In the genomic region with DNA sequence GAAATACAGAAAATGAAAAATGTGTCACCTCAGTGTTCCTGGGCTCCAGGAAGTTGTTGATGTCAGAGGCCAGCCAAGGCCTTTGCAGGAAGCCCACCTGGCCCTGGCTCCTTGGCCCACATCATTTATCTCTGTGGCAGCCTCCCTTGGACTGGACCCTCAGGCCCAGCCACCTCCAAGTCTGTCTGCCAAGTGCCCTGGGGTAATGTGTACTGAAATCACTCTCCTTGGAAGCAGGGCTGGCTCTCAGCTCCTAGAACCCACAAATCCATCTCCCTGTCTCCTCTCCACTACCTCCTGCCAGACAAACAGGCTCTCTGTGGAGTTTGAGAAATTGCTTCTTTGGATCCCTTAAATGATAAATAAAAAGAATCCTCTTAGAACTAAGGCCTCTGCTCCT, we compare ENCODE assay signal across 16 mouse cellular contexts. TPM values are rescaled to one million over a fixed set of nuclear protein-coding genes. Genes with fewer than 3 reads are reported as not detected.
DNase-seq lines count a peak whose midpoint lies in the region; ATAC-seq and TF ChIP-seq lines count a peak whose summit lies in the region.
"Had no signal": no experiment of that assay in that cellular context is flagged by ENCODE, and none has a peak within 500 bp of the region (broad histone marks: within the 10 kb centered on the region; RNA-seq: fewer than 3 reads in every experiment).

No protein-coding gene starts in this region.

- no peaks in the 10 kb centered on the region for H3K27me3 ChIP-seq in embryonic facial prominence, embryonic 15.5 days
- no peaks in the 10 kb centered on the region for H3K27me3 ChIP-seq in embryonic facial prominence, embryonic 10.5 days (replicated peaks; ENCODE audit: low read depth, poor library complexity, severe bottlenecking)
- no peaks in the 10 kb centered on the region for H3K27me3 ChIP-seq in limb, embryonic 12.5 days
- H3K27me3 ChIP-seq: intestine, embryonic 15.5 days; kidney, embryonic 15.5 days; midbrain, embryonic 13.5 days; neural tube, embryonic 15.5 days had no signal

- H3K4me2 ChIP-seq in embryonic facial prominence, embryonic 15.5 days (replicated peaks): no peak overlapping the region
- H3K4me2 ChIP-seq in limb, embryonic 12.5 days: no peak overlapping the region
- H3K4me2 ChIP-seq: intestine, embryonic 15.5 days; kidney, embryonic 15.5 days; midbrain, embryonic 13.5 days; neural tube, embryonic 15.5 days had no signal

- no peak overlapping the region for H3K9ac ChIP-seq in embryonic facial prominence, embryonic 15.5 days
- H3K9ac ChIP-seq in limb, embryonic 12.5 days (replicated peaks): no peak overlapping the region
- H3K9ac ChIP-seq: intestine, embryonic 15.5 days; kidney, embryonic 15.5 days; liver, embryonic 14.5 days; midbrain, embryonic 13.5 days; neural tube, embryonic 15.5 days had no signal

- no peak for ATAC-seq in embryonic facial prominence, embryonic 15.5 days (ENCODE audit: insufficient number of reproducible peaks, low FRiP score, low TSS enrichment, low read depth)
- ATAC-seq in limb, embryonic 12.5 days (ENCODE audit: insufficient number of reproducible peaks, insufficient read depth, low FRiP score, low TSS enrichment, low read depth): no peak
- ATAC-seq: intestine, embryonic 15.5 days; midbrain, embryonic 13.5 days had no signal

- H3K9me3 ChIP-seq in embryonic facial prominence, embryonic 15.5 days (replicated peaks): no peaks in the 10 kb centered on the region
- no peaks in the 10 kb centered on the region for H3K9me3 ChIP-seq in embryonic facial prominence, embryonic 10.5 days
- no peaks in the 10 kb centered on the region for H3K9me3 ChIP-seq in limb, embryonic 12.5 days
- H3K9me3 ChIP-seq: intestine, embryonic 15.5 days; kidney, embryonic 15.5 days; midbrain, embryonic 13.5 days; neural tube, embryonic 15.5 days had no signal

- H3K27ac ChIP-seq in embryonic facial prominence, embryonic 15.5 days (replicated peaks): 0 out of 2 replicates have a peak overlapping the region, but pooled peaks have one; percentile 11
- H3K27ac ChIP-seq in embryonic facial prominence, embryonic 10.5 days (replicated peaks): no peak overlapping the region
- H3K27ac ChIP-seq in layer of hippocampus, adult 2 months: peak overlapping the region; percentile 64
- peak overlapping the region; percentile 13; the same call in 1 of the 2 replicates for H3K27ac ChIP-seq in limb, embryonic 12.5 days
- H3K27ac ChIP-seq: heart, adult 2 months; kidney, embryonic 15.5 days; liver, embryonic 14.5 days; midbrain, embryonic 13.5 days; neural tube, embryonic 15.5 days had no signal

- no peak overlapping the region for H3K4me3 ChIP-seq in embryonic facial prominence, embryonic 15.5 days (replicated peaks)
- no peak overlapping the region for H3K4me3 ChIP-seq in embryonic facial prominence, embryonic 10.5 days
- no peak overlapping the region for H3K4me3 ChIP-seq in layer of hippocampus, adult 2 months
- no peak overlapping the region for H3K4me3 ChIP-seq in limb, embryonic 12.5 days (replicated peaks)
- H3K4me3 ChIP-seq: heart, adult 2 months; intestine, embryonic 15.5 days; kidney, embryonic 15.5 days; midbrain, embryonic 13.5 days; myocyte; neural tube, embryonic 15.5 days had no signal

- no peak for DNase-seq in embryonic facial prominence, embryonic 10.5 days (ENCODE audit: low spot score)
- no peak for DNase-seq in layer of hippocampus, adult 2 months (ENCODE audit: low spot score in 2 of 2)
- no peak for DNase-seq in layer of hippocampus, adult 9-11 months
- peak; percentile 44 to 71 for DNase-seq in cerebellum, postnatal 14 days
- DNase-seq in kidney, postnatal 14 days: no peak
- DNase-seq: heart, adult 2 months; right cerebral cortex, postnatal 4 days; thymus, adult 18-20 months had no signal

- no peak for TF ChIP-seq CTCF in layer of hippocampus, adult 2 months (conservative IDR thresholded peaks at IDR 0.05)

- H3K4me1 ChIP-seq in embryonic facial prominence, embryonic 15.5 days: no peaks in the 10 kb centered on the region
- H3K4me1 ChIP-seq in embryonic facial prominence, embryonic 10.5 days: peaks cover 3% of the 10 kb centered on the region; the same call in 1 of the 2 replicates
- 0 out of 2 replicates have a peak, but pooled peaks cover 12% of the 10 kb centered on the region for H3K4me1 ChIP-seq in limb, embryonic 12.5 days (replicated peaks)
- H3K4me1 ChIP-seq: intestine, embryonic 15.5 days; kidney, embryonic 15.5 days; midbrain, embryonic 13.5 days; neural tube, embryonic 15.5 days had no signal

- H3K36me3 ChIP-seq in embryonic facial prominence, embryonic 15.5 days: no peaks in the 10 kb centered on the region
- H3K36me3 ChIP-seq in embryonic facial prominence, embryonic 10.5 days (replicated peaks): no peaks in the 10 kb centered on the region
- H3K36me3 ChIP-seq in limb, embryonic 12.5 days: no peaks in the 10 kb centered on the region
- H3K36me3 ChIP-seq: intestine, embryonic 15.5 days; kidney, embryonic 15.5 days; midbrain, embryonic 13.5 days; neural tube, embryonic 15.5 days had no signal

RNA-seq across cellular contexts. Expression of a gene that starts 36.0 kb away (rescaled TPM):
- 3.2 and 3.8 TPM in 2 replicates for polyA plus RNA-seq in embryonic facial prominence, embryonic 15.5 days (2015; fragmentation: Nextera tagmentation; extraction: Ambion mirVana)
- 2.6 and 3.8 TPM in 2 replicates for polyA plus RNA-seq in embryonic facial prominence, embryonic 10.5 days (2016; fragmentation: Nextera tagmentation; extraction: Ambion mirVana)
- 10 to 100 TPM; 30.2 to 34.4 TPM for total RNA-seq in layer of hippocampus, adult 2 months (2021)
- polyA plus RNA-seq in limb, embryonic 12.5 days (2016; fragmentation: Nextera tagmentation; extraction: Ambion mirVana): 4.9 and 5.4 TPM in 2 replicates

Comparison
In these comparisons a context has a peak if more than half of its experiments do, and no peak if none do; other contexts are left out.
1. DNase-seq: peak in cerebellum, postnatal 14 days (2 of 2); none in embryonic facial prominence, embryonic 10.5 days (single experiment), layer of hippocampus, adult 2 months (0 of 2), layer of hippocampus, adult 9-11 months (single experiment) and kidney, postnatal 14 days (single experiment).